Mouse (Mus musculus) spleen, postnatal 4 days (tissue): ENCODE data around the gene Rxrb.
A peak's percentile ranks its signal among the peaks of the same experiment; 100 is the strongest.
"Not testable (repeated sequence)": the region's sequence is repeated elsewhere in the genome, so short reads cannot be mapped to it uniquely, and the experiment has no call there.

ENCODE experiments used
- DNase-seq, 2 experiments: peaks; one replicate each; pipeline ENCODE4 v3.0.0; 2022; ENCODE audit warnings: low spot score in 2 of 2

The Rxrb gene

DNA sequence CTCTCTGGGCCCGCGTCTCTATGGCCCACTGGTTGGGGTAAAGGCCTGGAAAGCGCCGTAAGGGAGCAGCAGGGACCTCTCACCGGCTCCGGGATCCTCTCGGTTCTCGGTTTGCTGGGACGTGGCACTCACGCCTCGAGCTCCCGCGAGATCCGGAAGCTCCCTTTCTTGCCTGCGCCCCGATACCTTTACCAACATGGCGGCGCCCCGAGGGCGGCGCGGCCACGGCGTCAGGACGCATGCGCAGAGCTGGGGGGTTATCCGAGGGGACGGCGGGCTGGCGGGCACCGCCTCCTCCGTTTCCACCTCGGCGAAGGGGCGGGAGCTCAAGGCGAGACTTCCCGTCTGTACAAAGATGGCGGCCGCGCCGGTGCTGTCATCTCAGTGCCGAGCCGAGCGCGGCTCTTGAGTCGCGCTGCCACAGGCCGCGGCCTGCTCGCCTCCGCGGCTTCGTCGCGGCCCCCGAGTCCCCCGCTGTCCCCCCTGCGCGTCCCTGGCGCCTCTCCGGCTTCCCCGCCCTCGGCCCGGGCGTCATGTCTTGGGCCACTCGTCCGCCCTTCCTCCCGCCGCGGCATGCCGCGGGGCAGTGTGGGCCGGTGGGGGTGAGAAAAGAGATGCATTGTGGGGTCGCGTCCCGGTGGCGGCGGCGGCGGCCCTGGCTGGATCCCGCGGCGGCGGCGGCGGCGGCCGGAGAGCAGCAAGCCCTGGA lies at the start of gene Rxrb, which contains the start of gene Slc39a7:
Gene Rxrb, plus strand, starts transcription at position 348 of the 709 bp plus-strand sequence.
Gene Slc39a7, minus strand, starts transcription at position 218 of the 709 bp plus-strand sequence.
- peak; percentile 99 to 100 for DNase-seq

DNA sequence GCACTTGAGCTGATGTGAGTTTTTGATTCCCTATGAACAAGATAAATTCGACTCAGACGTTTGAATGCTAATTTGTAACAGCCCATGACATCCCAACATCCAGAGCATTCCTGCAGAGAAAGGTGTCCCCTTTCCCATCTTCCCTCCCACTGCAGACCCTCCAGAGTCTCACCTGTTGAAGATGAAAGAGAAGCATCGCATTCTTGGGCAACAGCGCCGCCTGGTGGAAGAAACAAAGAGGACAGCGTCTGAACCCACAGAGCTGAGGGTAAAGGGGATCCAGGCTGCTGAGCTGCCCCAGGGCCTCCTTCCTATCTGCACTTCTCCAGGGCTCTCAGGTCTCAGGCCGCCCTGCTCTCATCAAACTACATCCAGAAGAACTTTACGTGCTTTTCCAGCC lies 49.5 kb upstream of the Rxrb start:
- peak; percentile 71 to 91 for DNase-seq

DNA sequence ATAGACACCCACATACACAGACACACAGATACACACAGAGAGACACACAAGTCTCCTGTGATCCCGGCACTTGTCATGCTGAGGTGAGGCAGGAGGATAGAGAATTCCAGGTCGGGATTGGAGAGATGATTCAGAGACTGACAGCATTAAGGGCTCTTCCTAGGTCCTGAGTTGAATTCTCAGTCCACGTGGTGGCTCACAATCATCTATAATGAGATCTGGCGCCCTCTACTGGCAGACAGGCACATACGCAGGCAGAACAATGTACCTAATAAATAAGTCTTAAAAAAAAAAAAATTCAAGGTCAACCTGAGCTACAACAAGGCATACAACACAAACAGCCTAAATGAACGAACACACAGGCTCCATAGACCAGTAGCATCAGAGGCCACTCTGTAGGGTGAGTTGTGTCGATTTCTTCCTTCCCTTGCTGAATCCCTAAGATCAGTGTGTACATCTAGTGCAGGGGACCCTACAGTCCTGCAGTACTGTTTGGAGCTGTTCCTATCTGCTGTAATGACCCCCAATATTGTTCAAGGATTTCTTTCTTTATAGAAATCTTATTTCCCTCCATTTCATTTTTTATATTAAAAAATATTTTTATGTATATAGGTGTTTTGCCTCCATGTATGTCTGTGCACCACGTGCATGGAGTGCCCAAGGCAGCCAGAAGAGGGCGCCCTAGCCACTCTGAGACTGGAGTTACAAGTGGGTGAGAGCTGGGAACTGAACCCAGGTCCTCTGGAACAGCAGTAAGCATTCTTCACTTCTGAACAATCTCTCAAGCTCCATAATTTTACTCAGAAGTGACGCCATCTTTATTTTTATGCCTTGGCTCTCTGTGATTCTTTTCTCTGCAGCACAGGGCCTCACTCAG lies 39.6 kb upstream of the Rxrb start:
- DNase-seq, result peak; percentile 59 to 87

DNA sequence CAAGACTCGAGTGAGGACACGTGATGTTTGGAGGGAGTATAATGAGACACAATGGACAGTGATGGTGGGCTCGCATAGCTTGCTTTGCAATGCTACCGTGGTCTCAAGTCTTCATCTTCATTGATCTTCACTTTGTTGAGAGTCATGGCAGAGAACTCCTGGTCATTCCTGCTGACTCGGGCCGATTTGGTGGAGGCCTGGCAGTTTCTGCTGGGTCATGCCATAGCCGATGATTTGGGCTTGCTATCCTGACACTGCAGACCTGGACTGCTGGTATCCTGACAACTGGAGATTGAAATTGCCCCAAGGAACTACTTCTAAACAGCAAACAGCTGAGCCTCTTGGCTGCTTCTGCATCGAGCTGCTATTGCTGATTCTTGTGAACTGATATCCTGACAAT lies 36.7 kb upstream of the Rxrb start:
- DNase-seq, result no peak

DNA sequence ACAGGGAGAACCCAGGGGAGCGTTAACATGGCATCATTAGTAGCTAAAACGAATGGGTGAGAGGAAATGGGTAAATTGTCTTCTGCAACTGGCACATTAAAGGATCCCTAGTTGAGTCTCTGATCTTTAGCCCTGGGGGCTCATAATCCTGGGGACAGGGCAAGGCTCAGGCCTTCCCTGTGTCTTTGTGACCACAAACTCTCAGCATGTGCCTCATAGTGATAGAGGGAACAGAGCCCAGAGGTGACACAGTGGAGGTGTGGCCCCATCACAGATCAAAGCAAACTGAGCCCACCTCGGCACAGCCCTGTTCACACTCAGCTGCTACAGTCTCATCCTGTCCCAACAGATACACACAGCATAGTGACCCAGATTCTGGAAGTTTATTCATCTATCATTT lies 36.0 kb upstream of the Rxrb start:
- no peak for DNase-seq

DNA sequence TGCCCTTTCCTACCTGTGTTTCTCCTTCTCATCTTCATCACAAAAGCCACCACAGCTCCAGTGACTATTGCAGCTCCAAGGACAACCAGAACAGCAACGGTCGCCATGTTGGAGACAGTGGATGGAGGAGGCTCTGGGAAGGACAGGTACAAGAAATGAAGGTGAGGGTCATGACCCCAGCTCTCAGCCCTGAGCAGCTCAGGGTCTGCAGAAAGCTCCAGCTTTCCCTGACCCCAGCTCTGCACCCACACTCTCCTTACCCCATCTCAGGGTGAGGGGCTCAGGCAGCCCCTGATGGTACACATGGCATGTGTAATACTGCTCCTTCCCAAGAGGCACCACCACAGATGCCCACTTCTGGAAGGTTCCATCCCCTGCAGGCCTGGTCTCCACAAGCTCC lies 34.6 kb upstream of the Rxrb start:
- DNase-seq, result not testable (repeated sequence)

DNA sequence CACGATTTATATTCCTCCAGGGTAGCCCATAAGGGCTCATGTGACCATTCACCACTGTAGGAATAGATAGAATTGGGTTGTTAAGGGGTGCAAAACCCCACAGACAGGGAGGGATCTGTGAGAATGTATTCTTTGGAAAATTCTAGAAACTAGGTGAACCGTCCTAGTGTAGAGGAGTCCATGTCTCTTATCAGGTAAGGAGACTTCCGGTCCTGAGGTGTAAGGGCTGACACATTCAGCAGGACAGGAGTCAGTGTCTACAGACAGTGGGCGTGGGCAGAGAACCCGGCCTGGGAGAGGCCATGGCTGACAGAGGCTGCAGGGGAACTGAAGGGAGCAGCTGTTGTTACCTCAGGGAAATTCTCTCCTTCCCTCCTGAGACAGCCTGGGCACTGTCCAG lies 32.9 kb upstream of the Rxrb start:
- not testable (repeated sequence) for DNase-seq

DNA sequence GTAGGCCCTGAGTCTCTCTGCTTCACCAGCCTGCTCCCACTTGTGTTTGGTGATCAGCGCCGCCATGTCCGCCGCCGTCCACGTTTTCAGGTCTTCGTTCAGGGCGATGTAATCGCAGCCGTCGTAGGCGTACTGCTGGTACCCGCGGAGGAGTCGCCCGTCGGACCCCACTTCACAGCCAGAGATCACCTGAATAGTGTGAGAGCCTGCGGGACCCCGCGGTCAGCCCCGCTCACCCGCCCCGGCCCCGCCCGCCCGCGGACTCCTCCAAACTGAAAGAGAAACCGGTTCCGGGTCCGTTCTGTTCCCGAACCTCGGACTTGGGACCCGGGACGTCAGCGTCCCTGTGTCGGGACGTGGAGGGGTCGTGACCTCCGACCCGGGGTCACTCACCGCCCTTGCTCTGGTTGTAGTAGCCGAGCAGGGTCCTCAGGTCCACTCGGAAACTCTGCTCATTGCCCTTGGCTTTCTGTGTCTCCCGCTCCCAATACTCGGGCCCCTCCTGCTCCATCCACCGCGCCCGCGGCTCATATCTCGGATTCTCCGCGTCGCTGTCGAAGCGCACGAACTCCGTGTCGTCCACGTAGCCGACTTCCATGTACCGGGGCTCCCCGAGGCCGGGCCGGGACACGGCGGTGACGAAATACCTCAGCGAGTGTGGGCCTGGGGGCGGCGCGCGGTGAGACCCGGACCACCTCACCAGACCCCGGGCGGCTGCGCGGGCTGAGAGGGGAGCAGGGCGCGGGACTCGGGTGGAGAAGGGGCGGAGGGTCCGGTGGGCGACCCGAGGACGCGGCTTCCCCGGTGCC lies 32.1 kb upstream of the Rxrb start:
- DNase-seq, result peak in 1 of 2 experiments; percentile 78

DNA sequence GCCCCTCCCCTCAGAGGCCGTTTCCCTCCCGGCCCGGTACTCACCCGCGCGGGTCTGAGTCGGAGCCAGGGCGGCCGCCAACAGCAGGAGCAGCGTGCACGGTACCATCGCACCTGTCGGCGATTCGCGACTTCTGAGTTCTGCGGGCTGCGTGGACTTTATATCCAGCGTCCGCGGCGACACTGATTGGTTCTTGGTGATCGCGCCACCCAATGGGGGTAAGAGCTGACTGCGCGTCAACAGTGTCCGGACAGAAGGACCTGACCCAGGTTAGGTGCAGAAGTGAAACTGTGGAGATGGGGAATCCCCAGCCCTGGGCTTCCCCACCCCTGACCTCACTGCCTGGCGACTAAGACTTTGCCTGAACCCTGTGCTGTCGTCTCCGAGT lies 31.5 kb upstream of the Rxrb start, which contains the start of gene H2-K1:
Gene H2-K1, minus strand, starts transcription at position 198 of the 388 bp plus-strand sequence.
- DNase-seq, result peak; percentile 89 to 94

DNA sequence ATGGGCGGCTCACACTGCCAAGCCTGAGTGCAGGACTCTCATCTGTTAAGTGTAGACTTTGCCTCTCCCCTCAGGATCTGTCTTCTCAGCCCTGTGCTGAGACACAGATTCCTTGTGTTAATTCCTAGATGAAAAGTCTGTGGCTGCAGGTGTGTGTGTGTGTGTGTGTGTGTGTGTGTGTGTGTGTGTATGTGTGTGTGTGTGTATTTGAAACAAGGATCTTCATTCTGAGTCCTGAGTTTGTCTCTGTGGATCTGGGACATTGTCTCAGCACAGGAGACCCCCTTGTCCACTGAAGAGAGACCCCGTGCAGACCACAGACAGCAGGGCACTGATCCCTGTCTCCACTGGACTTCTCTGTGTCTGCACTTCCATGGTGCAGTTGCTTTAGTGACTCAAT lies 30.8 kb upstream of the Rxrb start:
- not testable (repeated sequence) for DNase-seq

DNA sequence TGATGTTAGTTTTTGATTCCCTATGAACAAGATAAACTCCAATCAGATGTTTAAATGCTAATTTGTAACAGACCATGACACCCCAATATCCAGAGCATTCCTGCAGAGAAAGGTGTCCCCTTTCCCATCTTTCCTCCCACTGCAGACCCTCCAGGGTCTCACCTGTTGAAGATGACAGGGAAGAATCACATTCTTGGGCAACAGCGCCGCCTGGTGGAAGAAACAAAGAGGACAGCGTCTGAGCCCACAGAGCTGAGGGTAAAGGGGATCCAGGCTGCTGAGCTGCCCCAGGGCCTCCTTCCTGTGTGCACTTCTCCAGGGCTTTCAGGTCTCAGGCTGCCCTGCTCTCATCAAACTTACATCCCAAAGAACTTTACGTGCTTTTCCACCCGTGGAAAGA lies 28.2 kb upstream of the Rxrb start:
- DNase-seq, result peak in 1 of 2 experiments; percentile 80

DNA sequence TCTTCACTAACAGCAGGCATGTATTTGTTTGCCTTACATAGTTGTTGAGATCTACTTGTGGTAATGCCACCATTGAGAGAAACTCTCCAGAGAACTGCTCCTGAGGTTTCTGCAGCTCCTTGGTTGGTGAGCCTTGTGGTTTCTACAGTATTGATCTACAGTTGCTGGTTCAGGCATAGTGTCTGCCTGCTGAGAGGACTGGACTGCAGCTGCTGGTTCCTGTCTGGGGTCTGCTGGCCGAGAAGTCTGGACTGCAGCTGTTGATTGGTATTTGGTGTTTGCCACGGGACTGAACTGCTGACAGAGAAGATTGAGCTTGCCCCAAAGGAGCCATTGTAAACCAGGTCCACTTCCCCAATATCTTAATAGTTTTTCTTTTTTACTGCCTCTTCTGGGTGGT lies 25.0 kb upstream of the Rxrb start:
- no peak for DNase-seq

DNA sequence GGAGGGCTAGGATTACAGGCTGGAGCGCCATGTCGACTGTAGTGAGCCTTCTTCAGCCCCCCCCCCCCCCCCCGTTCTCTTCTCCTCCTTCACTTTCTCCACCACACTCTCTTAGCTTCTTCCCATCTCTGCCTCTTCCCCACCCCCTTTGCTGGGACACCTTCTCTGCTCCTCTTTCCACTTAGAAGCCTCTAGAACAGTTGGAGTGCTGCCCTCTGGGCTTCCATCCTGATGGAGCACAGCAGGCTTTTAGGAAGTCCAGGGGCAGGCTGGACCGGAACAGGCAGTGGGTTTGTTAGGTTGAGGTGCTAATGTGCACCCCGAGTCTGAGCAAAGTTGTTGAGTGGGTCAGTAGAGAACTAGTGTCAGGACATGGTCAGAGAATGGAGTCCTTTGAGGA lies 21.5 kb upstream of the Rxrb start:
- no peak for DNase-seq

DNA sequence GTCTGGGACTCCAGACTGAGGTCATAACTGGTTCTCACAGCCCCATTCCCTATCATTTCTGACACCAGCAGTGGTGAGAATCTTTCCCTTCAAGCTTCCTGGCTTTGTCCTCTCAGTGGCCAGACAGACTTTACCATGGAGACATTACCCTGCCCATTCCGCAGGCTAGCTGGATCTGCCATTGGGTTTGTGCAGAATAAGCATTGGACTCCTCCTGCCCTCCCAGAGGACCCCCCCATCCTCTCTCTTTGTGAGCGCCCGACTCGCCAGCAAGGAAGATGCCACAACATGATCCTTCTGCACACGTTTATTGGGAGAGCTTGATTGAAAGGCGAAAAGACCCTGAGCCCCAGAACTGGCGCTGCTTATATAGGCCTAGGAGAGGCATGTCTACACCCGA lies 18.2 kb upstream of the Rxrb start:
- no peak for DNase-seq

DNA sequence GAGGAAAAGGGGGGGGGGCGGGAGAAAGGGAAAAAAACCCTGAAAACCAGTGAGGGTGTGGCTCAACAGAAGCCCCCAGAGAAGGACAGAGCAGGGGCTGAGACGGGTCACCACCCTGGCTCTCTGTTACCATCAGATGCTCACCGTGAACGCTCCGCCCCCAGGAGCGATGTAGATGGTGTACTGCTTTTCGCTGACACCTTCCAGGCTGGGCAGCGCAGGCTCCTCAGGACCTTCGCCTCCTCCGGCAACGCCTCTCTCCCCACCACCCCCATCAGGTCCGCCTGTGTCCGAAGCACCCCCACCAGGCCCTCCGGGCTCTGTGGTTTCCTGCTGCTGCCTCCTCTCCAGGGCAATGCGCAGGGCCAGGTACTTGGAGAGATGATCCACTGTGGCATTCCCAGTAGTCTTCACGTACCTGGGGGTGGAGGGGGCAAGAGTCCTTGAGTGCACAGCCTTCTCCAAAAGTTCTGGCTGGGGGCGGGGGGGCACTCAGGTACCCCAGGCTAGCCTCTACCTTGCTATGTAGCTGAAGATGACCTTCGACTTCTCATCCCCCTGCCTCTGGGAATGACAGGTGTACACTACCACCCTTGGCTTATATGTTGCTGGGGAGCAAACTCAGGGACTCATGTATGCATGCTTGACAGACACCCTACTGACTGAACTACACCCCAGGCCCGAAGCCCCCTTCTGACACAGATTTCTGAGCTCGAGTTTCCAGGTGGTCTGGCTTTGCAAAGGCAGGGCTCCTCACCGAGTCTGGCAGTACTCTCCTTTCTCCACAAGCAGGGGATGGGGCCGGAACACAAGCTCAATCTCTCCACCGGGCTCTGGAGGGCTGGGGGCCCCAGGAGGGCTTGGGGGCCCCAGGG lies 9.8 kb upstream of the Rxrb start:
- DNase-seq, result no peak

DNA sequence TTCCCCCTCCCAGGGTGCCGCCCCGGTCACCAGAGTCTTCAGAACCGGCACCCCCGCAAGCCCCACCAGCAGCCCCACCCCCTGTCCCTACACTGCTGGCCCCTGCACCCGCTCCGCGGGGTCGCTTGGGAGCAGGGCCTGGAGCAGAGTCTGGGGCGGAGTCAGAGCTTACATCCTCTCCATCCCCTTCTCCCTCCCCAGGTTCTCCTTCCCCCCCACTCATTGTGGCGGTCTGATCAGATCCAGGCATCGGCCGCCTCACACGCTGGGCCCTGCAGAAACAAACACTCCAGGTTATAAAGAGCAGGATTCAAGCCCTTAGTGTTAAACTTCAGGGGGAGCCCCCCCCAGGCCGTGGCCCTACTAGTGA lies 9.2 kb upstream of the Rxrb start:
- DNase-seq, result no peak

DNA sequence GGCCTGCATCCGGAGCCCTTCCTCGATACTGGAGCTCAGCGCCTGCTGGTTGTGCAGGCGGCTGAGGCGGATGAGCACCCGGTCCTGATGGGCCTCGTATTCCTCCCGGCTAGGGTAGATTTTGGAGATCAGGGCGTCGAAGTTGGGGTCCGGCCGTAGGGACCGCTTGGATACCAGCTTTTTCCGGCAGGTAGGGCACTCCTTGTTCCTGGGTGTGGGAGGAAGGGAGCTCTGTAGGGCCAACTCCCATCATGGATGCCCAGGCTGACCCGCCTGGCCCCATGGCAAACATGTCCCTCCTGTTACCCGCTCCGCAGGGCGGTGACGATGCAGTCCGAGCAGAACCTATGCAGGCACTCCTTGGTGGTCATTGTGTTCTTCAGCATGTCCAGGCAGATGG lies 8.6 kb upstream of the Rxrb start:
- no peak for DNase-seq

DNA sequence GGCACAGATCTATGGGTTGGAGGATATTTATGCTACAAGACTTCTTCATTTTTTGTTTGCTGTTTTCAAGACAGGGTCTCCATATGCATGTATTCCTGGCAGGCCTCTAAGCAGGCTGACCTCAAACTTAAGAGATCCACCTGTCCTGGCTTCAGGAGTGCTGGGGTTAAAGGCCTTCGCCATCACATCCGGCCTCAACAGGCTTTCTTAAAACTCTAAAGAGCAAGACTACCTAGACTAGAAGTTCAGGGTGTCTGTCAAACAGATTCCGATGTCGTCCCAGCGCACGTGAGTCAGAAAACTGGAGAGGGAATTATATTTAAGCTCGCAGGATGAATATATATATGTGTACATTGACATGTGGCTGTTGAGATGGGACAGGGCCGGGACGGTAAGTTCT lies 7.9 kb upstream of the Rxrb start:
- DNase-seq, result no peak

DNA sequence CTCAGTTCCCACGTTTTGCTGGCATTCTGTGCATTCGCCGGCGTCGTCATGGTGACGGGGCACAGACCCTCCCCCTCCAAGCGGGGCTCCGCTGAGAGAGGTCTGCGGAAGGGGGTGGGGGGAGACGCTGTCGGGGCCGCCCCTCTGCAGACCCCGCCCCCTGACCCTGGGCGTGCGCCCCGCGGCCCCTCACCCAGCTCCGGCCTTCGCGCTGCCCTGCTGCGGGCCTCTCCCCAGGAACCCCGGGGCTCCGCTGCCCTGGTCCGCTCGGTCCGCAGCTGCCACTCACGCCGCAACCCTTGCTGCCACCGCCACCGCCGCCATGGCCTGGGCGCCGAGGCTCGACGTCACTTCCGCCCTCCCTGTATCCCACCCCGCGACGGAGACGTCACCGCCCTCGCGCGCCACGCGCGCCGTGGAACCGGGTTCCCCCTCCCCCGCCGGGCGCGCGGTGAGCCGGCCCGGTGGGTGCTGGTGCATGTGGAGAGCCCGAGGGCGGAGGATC lies 7.2 kb upstream of the Rxrb start, which contains the start of gene Ring1:
Gene Ring1, minus strand, starts transcription at position 364 of the 505 bp plus-strand sequence.
- peak; percentile 81 to 92 for DNase-seq

DNA sequence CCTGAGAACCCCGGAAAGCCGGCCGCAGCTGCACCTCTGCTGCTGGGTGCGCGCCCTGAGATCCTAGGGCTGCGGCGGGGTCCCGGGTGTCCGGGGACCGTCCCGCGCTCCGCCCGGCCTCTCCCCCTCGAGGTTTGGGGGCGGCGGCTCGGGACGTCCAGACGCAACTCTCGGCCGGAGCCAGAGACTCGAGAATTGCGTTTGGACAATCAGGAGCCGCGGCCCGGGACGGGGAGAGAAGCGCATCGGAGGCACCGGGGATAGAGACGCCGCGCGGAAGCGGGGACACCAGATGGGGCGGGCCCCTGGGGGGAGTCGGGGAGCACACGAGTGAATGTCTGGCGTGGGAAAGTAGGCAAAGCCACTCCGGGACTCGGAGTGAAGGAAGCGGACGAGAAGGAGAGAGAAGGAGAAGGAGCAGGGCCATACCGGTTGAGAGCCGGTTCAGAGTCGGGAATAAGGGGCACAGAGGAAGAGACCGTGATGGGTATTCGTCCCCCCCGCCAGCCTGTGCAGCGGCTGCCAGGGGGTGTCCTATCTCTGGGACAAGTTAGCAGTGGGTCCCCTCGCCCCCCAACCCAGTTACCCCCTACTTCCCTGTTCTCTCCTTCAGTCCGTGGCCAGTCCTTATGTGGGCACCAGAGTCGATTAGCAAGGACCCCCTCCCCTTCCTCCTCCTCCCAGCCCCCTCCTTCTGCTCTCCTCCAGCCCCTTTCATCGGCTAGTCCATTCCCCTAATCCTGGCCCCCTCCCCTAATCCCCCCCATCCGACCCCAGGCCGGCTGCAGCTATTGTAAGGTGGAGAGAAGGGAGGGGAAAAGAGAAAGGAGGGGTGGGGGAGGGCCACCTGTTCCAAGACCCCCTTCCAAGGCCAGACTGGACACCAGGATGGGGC lies 6.5 kb upstream of the Rxrb start:
- no peak for DNase-seq
